Mouse (Mus musculus): Measurements from ENCODE around the gene Zfp40.
A peak's percentile ranks its signal among the peaks of the same experiment; 100 is the strongest.
"Not testable (repeated sequence)": the region's sequence is repeated elsewhere in the genome, so short reads cannot be mapped to it uniquely, and the experiment has no call there.

DNA sequence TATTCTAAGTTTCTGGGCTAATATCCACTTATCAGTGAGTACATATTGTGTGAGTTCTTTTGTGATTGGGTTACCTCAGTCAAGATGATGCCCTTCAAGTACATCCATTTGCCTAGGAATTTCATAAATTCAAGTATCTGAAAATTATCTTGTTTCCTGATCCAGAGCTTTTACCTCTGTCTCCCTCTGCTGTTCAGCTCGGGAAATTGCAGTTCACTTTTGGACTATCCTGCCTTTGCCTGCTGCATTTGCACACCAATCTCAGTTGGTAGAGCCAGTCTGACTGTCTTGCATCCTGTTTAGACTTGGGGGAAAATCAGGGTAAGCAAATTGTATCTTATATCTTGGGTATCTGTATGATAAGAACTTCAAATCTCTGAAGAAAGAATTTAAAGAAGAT, 6.8 kb upstream of the Zfp40 start:
- TF ChIP-seq TAL1 (IDR thresholded peaks at IDR 0.05; ENCODE audit: low read length); EP300 (IDR thresholded peaks at IDR 0.05; ENCODE audit: low read depth in 1 of 2, low read length in 2 of 2); GATA1 (IDR thresholded peaks at IDR 0.05; ENCODE audit: low read depth, low read length): not testable (repeated sequence)
- peak; percentile 21 to 50 (median 42); a peak in 5 of 6 replicates for TF ChIP-seq CTCF (IDR thresholded peaks at IDR 0.05 in 2 of 3, conservative IDR thresholded peaks at IDR 0.05 in 1 of 3; ENCODE audit: control insufficient read depth in 1 of 3, insufficient read depth in 1 of 3, low read depth in 2 of 3, low read length in 3 of 3, poor library complexity in 1 of 3, severe bottlenecking in 1 of 3)
